ENCODE assay signal across 8 mouse cellular contexts in the genomic region with DNA sequence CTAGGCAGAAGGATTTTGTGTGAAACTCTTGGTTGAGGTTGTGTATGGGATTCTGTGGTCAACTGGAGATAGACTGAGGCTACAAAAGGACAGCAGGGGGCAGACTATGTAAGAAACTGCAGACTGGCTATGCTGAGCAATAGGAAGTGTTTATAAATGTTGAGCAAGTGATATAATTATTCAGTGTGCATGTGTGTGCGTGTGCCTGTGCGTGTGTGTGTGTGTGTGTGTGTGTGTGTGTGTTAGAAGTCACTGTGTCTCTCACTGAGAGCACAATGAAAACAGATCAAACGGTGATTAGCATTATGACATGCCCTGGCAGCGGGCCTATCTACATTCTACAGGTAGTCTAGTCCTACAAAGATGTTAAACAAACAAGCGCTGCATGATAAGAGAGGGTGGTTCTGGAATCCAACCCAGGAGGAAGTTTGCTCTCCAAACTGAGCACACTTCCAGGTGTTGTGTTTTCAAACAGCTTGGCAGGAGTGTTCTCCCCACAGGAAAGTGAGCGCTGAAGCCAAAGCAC. TPM values are rescaled to one million over a fixed set of nuclear protein-coding genes. Genes with fewer than 3 reads are reported as not detected.
DNase-seq lines count a peak whose midpoint lies in the region; ATAC-seq and TF ChIP-seq lines count a peak whose summit lies in the region.

A gene (plus strand): TSS at position 443 of the 526 bp plus-strand sequence.

- WGBS in bone marrow, adult 2 months: 4% methylated on average over 6 of the region's 6 CpGs
- WGBS in heart, embryonic 12.5 days: 57% methylated on average over 6 of the region's 6 CpGs
- WGBS in kidney, postnatal 0 days: 63% methylated on average over 6 of the region's 6 CpGs
- WGBS in lung, embryonic 16.5 days: 22% methylated on average over 6 of the region's 6 CpGs

- H3K4me1 ChIP-seq in bone marrow, adult 2 months (ENCODE audit: control insufficient read depth, insufficient read depth, low read length): peaks cover 3% of the 10 kb centered on the region
- H3K4me1 ChIP-seq in heart, embryonic 12.5 days (replicated peaks): peaks cover 4% of the 10 kb centered on the region; the same call in 1 of the 2 replicates
- H3K4me1 ChIP-seq in kidney, postnatal 0 days (replicated peaks; ENCODE audit: insufficient read depth, low read length): no peaks in the 10 kb centered on the region
- peaks cover 9% of the 10 kb centered on the region for H3K4me1 ChIP-seq in lung, embryonic 16.5 days (replicated peaks; ENCODE audit: control insufficient read depth, insufficient read depth, low read length)

- peak; percentile 21; the same call in 1 of the 2 replicates for TF ChIP-seq CTCF in bone marrow, adult 2 months (IDR thresholded peaks at IDR 0.05; ENCODE audit: control insufficient read depth, insufficient read depth, low read length)
- TF ChIP-seq CTCF in kidney, postnatal 0 days (IDR thresholded peaks at IDR 0.05; ENCODE audit: low read depth): peak; percentile 76

- DNase-seq in ovary, adult 18-20 months (ENCODE audit: low spot score): peak; percentile 38
- no peak for DNase-seq in ovary, postnatal 10 days (ENCODE audit: low spot score)
- DNase-seq in kidney, postnatal 0 days (ENCODE audit: low spot score): peak; percentile 90
- peak; percentile 24 for DNase-seq in right cerebral cortex, postnatal 14 days
- DNase-seq in c-Kit-positive CD71-positive TER-119-positive erythroid progenitor cells, embryonic 14.5 days (ENCODE audit: low spot score): no peak

- peak within 1 kb of the TSS; percentile 61 for H3K4me3 ChIP-seq in bone marrow, adult 2 months (replicated peaks; ENCODE audit: control insufficient read depth, low read depth, low read length)
- H3K4me3 ChIP-seq in heart, embryonic 12.5 days: no peak within 1 kb of the TSS
- no peak within 1 kb of the TSS for H3K4me3 ChIP-seq in kidney, postnatal 0 days (replicated peaks; ENCODE audit: low read depth, low read length)
- H3K4me3 ChIP-seq in lung, embryonic 16.5 days (ENCODE audit: low read length): no peak within 1 kb of the TSS

- no peak within 1 kb of the TSS for H3K4me2 ChIP-seq in heart, embryonic 12.5 days
- no peak within 1 kb of the TSS for H3K4me2 ChIP-seq in kidney, postnatal 0 days (ENCODE audit: low read length)
- H3K4me2 ChIP-seq in lung, embryonic 16.5 days (ENCODE audit: low read depth, low read length): no peak within 1 kb of the TSS

- no peak within 1 kb of the TSS for H3K27ac ChIP-seq in bone marrow, adult 2 months (ENCODE audit: control insufficient read depth, insufficient read depth, low read depth, low read length, poor library complexity)
- no peak within 1 kb of the TSS for H3K27ac ChIP-seq in heart, embryonic 12.5 days (ENCODE audit: poor library complexity, severe bottlenecking)
- H3K27ac ChIP-seq in kidney, postnatal 0 days: no peak within 1 kb of the TSS
- H3K27ac ChIP-seq in lung, embryonic 16.5 days (ENCODE audit: low read length): no peak within 1 kb of the TSS

- no peak within 1 kb of the TSS for H3K9ac ChIP-seq in heart, embryonic 12.5 days
- no peak within 1 kb of the TSS for H3K9ac ChIP-seq in kidney, postnatal 0 days (ENCODE audit: low read depth, low read length)
- H3K9ac ChIP-seq in lung, embryonic 16.5 days (ENCODE audit: low read length): no peak within 1 kb of the TSS

- H3K36me3 ChIP-seq in heart, embryonic 12.5 days: no peaks in the 10 kb centered on the region
- H3K36me3 ChIP-seq in kidney, postnatal 0 days (ENCODE audit: insufficient read depth, low read length): no peaks in the 10 kb centered on the region
- no peaks in the 10 kb centered on the region for H3K36me3 ChIP-seq in lung, embryonic 16.5 days (ENCODE audit: control insufficient read depth, insufficient read depth, low read length)

- ATAC-seq in heart, embryonic 12.5 days (ENCODE audit: insufficient number of reproducible peaks, low FRiP score): 0 out of 2 replicates have a peak, but pooled peaks have one; percentile 66
- peak; percentile 74 for ATAC-seq in kidney, postnatal 0 days (replicated peaks; ENCODE audit: low FRiP score, low read depth)
- ATAC-seq in lung, embryonic 16.5 days (ENCODE audit: low read depth): peak; percentile 90

- H3K27me3 ChIP-seq in heart, embryonic 12.5 days (replicated peaks): no peaks in the 10 kb centered on the region
- H3K27me3 ChIP-seq in kidney, postnatal 0 days (ENCODE audit: insufficient read depth, low read length): no peaks in the 10 kb centered on the region
- peaks cover 17% of the 10 kb centered on the region; the same call in 1 of the 2 replicates for H3K27me3 ChIP-seq in lung, embryonic 16.5 days (ENCODE audit: control insufficient read depth, insufficient read depth, low read depth, low read length)

- no peaks in the 10 kb centered on the region for H3K9me3 ChIP-seq in heart, embryonic 12.5 days (replicated peaks)
- H3K9me3 ChIP-seq in kidney, postnatal 0 days (replicated peaks; ENCODE audit: low read length): no peaks in the 10 kb centered on the region
- no peaks in the 10 kb centered on the region for H3K9me3 ChIP-seq in lung, embryonic 16.5 days (ENCODE audit: control insufficient read depth, low read length)

- TF ChIP-seq POLR2A in bone marrow, adult 2 months (IDR thresholded peaks at IDR 0.05; ENCODE audit: borderline replicate concordance, control insufficient read depth, low read depth, low read length): no peak

RNA-seq across cellular contexts. Expression of the gene that starts here (rescaled TPM):
- polyA plus RNA-seq in bone marrow, adult 2 months (2011; ENCODE audit: insufficient read depth, insufficient read length, low replicate concordance, missing spikeins): 0.74 and 2.4 TPM in 2 replicates
- polyA plus RNA-seq in heart, embryonic 12.5 days (2016; fragmentation: Nextera tagmentation; extraction: Ambion mirVana): 0.06 and 0.09 TPM in 2 replicates
- 0.11 and 0.16 TPM in 2 replicates for polyA plus RNA-seq in kidney, postnatal 0 days (2015; fragmentation: Nextera tagmentation; extraction: Ambion mirVana)
- polyA plus RNA-seq in lung, embryonic 16.5 days (2015; fragmentation: Nextera tagmentation; extraction: Ambion mirVana): 0.28 and 0.33 TPM in 2 replicates

Comparison
In these comparisons a context has a peak if more than half of its experiments do, and no peak if none do; other contexts are left out.
1. DNase-seq: peak in ovary, adult 18-20 months (single experiment) and right cerebral cortex, postnatal 14 days (single experiment); none in ovary, postnatal 10 days (single experiment) and c-Kit-positive CD71-positive TER-119-positive erythroid progenitor cells, embryonic 14.5 days (single experiment).
2. Peak in ATAC-seq in heart, embryonic 12.5 days; RNA of the gene not detected or under 1 TPM.
3. Peak in DNase-seq and ATAC-seq in kidney, postnatal 0 days; RNA of the gene not detected or under 1 TPM.
4. Peak in ATAC-seq in lung, embryonic 16.5 days; RNA of the gene not detected or under 1 TPM.
5. Peak in every context shown above with its lines, with median percentiles within 50 percentile points of each other: ATAC-seq.